Mouse (Mus musculus) heart, embryonic 12.5 days (tissue): ENCODE results near the gene Rab3a. TPM values are rescaled to one million over a fixed set of nuclear protein-coding genes. Genes with fewer than 3 reads are reported as not detected.

Source experiments
- ATAC-seq: fragments of 200-750 bp; cut with Nextera tagmentation; 2 replicates; pipeline ENCODE4 v1.8.0; 2017; ENCODE audit warnings: moderate TSS enrichment, moderate library complexity; ENCODE audit not compliant: insufficient number of reproducible peaks, low FRiP score
- H3K27ac ChIP-seq: fragments of 300-500 bp; sonication (generic); 2 replicates; pipeline ENCODE4 v1.5.1; 2016; ENCODE audit warnings: mild to moderate bottlenecking, moderate library complexity; ENCODE audit not compliant: poor library complexity, severe bottlenecking
- H3K27me3 ChIP-seq: fragments of 300-500 bp; sonication (generic); replicated peaks from 2 replicates; pipeline ENCODE4 v1.6.1; 2016; ENCODE audit warnings: mild to moderate bottlenecking, moderate library complexity
- H3K36me3 ChIP-seq: fragments of 300-500 bp; sonication (generic); 2 replicates; pipeline ENCODE4 v1.6.1; 2016; ENCODE audit warnings: mild to moderate bottlenecking, moderate library complexity
- H3K4me1 ChIP-seq: fragments of 300-500 bp; sonication (generic); replicated peaks from 2 replicates; pipeline ENCODE4 v1.6.1; 2016; ENCODE audit warnings: mild to moderate bottlenecking
- H3K4me2 ChIP-seq: fragments of 300-500 bp; sonication (generic); 2 replicates; pipeline ENCODE4 v1.6.1; 2016; ENCODE audit warnings: mild to moderate bottlenecking, moderate library complexity
- H3K4me3 ChIP-seq: fragments of 300-500 bp; sonication (generic); 2 replicates; pipeline ENCODE4 v1.5.1; 2016; ENCODE audit warnings: mild to moderate bottlenecking
- H3K9ac ChIP-seq: fragments of 300-500 bp; sonication (generic); 2 replicates; pipeline ENCODE4 v1.6.1; 2016; ENCODE audit warnings: mild to moderate bottlenecking, moderate library complexity
- H3K9me3 ChIP-seq: fragments of 300-500 bp; sonication (generic); replicated peaks from 2 replicates; pipeline ENCODE4 v1.6.1; 2016; ENCODE audit warnings: mild to moderate bottlenecking, moderate library complexity
- WGBS: fragments of 180-500 bp; shearing (Covaris S2); methylation state at CpG from one replicate; pipeline ENCODE4 v1.1.7; 2016; 5-methylcytosine and 5-hydroxymethylcytosine counted together
- polyA plus RNA-seq: library from polyadenylated mRNA; unstranded; fragments of >200 nt; fragmentation: Nextera tagmentation; extraction: Ambion mirVana; gene quantifications from 2 replicates; pipeline ENCODE4 v1.2.1, GENCODE M21; 2016

Gene Rab3a
- polyA plus RNA-seq, 1 experiment from 2014 or later = 19.2 TPM

- Histone ChIP-seq H3K9me3 (no peaks in the 10 kb centered on the region), H3K4me2 (peak within 1 kb of the TSS; percentile 98), H3K4me1 (peaks cover 31% of the 10 kb centered on the region), H3K27me3 (peaks cover 5% of the 10 kb centered on the region; the same call in 1 of the 2 replicates), H3K27ac (peak within 1 kb of the TSS; percentile 70), H3K9ac (peak within 1 kb of the TSS; percentile 91), H3K36me3 (peaks cover 28% of the 10 kb centered on the region), H3K4me3 (peak within 1 kb of the TSS; percentile 76)
- WGBS = 1% methylated on average over 44 of the region's 55 CpGs
- peak; percentile 96 for ATAC-seq
These were observed 6.4 kb downstream of the Rab3a start, which contains the start of gene Mpv17l2 for GRCm38 (mm10) chr8:70760775-70761406. Gene Mpv17l2, minus strand, starts transcription at chr8:70760946.

GRCm38 (mm10) chr8:70762118-70762517 lies 7.6 kb downstream of the Rab3a start:
- Histone ChIP-seq H3K27ac (no peak overlapping the region), H3K9ac (no peak overlapping the region), H3K36me3 (peaks cover 16% of the 10 kb centered on the region), H3K27me3 (no peaks in the 10 kb centered on the region), H3K4me1 (peaks cover 42% of the 10 kb centered on the region), H3K9me3 (no peaks in the 10 kb centered on the region), H3K4me3 (no peak overlapping the region), H3K4me2 (no peak overlapping the region)
- ATAC-seq = no peak
- WGBS = 68% methylated on average over 1 of the region's 1 CpGs

GRCm38 (mm10) chr8:70763354-70763753 lies 8.9 kb downstream of the Rab3a start:
- ATAC-seq = no peak
- peaks cover 10% of the 10 kb centered on the region for H3K36me3 ChIP-seq
- H3K27me3 ChIP-seq = 0 out of 2 replicates have a peak, but pooled peaks cover 4% of the 10 kb centered on the region
- WGBS = 6% methylated on average over 3 of the region's 3 CpGs
- no peak overlapping the region for H3K27ac ChIP-seq
- no peak overlapping the region for H3K4me3 ChIP-seq
- H3K9ac ChIP-seq = no peak overlapping the region
- no peaks in the 10 kb centered on the region for H3K9me3 ChIP-seq
- peaks cover 41% of the 10 kb centered on the region for H3K4me1 ChIP-seq
- no peak overlapping the region for H3K4me2 ChIP-seq

- no peaks in the 10 kb centered on the region for H3K9me3 ChIP-seq
- 50% methylated on average over 8 of the region's 8 CpGs for WGBS
- ATAC-seq = no peak
- peaks cover 35% of the 10 kb centered on the region for H3K4me1 ChIP-seq
- H3K9ac ChIP-seq = no peak overlapping the region
- H3K27ac ChIP-seq = no peak overlapping the region
- H3K4me3 ChIP-seq = no peak overlapping the region
- H3K36me3 ChIP-seq = peaks cover 13% of the 10 kb centered on the region
- H3K4me2 ChIP-seq = no peak overlapping the region
- 0 out of 2 replicates have a peak, but pooled peaks cover 4% of the 10 kb centered on the region for H3K27me3 ChIP-seq
These were observed 9.5 kb downstream of the Rab3a start for GRCm38 (mm10) chr8:70764026-70764425.

GRCm38 (mm10) chr8:70764676-70765075 lies 10.2 kb downstream of the Rab3a start:
- peak overlapping the region; percentile 91; the same call in 1 of the 2 replicates for H3K4me2 ChIP-seq
- no peak overlapping the region for H3K9ac ChIP-seq
- peaks cover 15% of the 10 kb centered on the region for H3K36me3 ChIP-seq
- no peak for ATAC-seq
- H3K4me3 ChIP-seq = no peak overlapping the region
- WGBS = 89% methylated on average over 13 of the region's 13 CpGs
- H3K9me3 ChIP-seq = no peaks in the 10 kb centered on the region
- peaks cover 28% of the 10 kb centered on the region for H3K4me1 ChIP-seq
- no peak overlapping the region for H3K27ac ChIP-seq
- 0 out of 2 replicates have a peak, but pooled peaks cover 4% of the 10 kb centered on the region for H3K27me3 ChIP-seq

- Histone ChIP-seq H3K4me1 (peaks cover 22% of the 10 kb centered on the region), H3K9ac (no peak overlapping the region), H3K4me3 (peak overlapping the region; percentile 49; the same call in 1 of the 2 replicates), H3K27ac (no peak overlapping the region), H3K27me3 (0 out of 2 replicates have a peak, but pooled peaks cover 4% of the 10 kb centered on the region), H3K36me3 (peaks cover 21% of the 10 kb centered on the region), H3K9me3 (no peaks in the 10 kb centered on the region), H3K4me2 (peak overlapping the region; percentile 91)
- WGBS = 55% methylated on average over 9 of the region's 9 CpGs
- ATAC-seq = no peak
These were observed 10.8 kb downstream of the Rab3a start for GRCm38 (mm10) chr8:70765329-70765728.

- peaks cover 8% of the 10 kb centered on the region; the same call in 1 of the 2 replicates for H3K27me3 ChIP-seq
- H3K9ac ChIP-seq = peak overlapping the region; percentile 71
- H3K4me3 ChIP-seq = peak overlapping the region; percentile 49
- 0 out of 2 replicates have a peak overlapping the region, but pooled peaks have one; percentile 7 for H3K27ac ChIP-seq
- ATAC-seq = no peak
- H3K9me3 ChIP-seq = no peaks in the 10 kb centered on the region
- peaks cover 21% of the 10 kb centered on the region for H3K4me1 ChIP-seq
- WGBS = 2% methylated on average over 34 of the region's 34 CpGs
- peak overlapping the region; percentile 91 for H3K4me2 ChIP-seq
- peaks cover 27% of the 10 kb centered on the region for H3K36me3 ChIP-seq
These were observed 11.5 kb downstream of the Rab3a start for GRCm38 (mm10) chr8:70765838-70766570.

- H3K36me3 ChIP-seq = peaks cover 35% of the 10 kb centered on the region
- peak; percentile 35; the same call in 1 of the 2 replicates for ATAC-seq
- no peaks in the 10 kb centered on the region for H3K9me3 ChIP-seq
- peak overlapping the region; percentile 49 for H3K4me3 ChIP-seq
- H3K4me1 ChIP-seq = peaks cover 21% of the 10 kb centered on the region
- H3K27ac ChIP-seq = 0 out of 2 replicates have a peak overlapping the region, but pooled peaks have one; percentile 7
- 8% methylated on average over 21 of the region's 21 CpGs for WGBS
- peaks cover 10% of the 10 kb centered on the region; the same call in 1 of the 2 replicates for H3K27me3 ChIP-seq
- peak overlapping the region; percentile 71 for H3K9ac ChIP-seq
- H3K4me2 ChIP-seq = peak overlapping the region; percentile 91
These were observed 12.3 kb downstream of the Rab3a start for GRCm38 (mm10) chr8:70766571-70767440.

- H3K4me1 ChIP-seq = peaks cover 21% of the 10 kb centered on the region
- WGBS = 80% methylated on average over 6 of the region's 6 CpGs
- H3K9ac ChIP-seq = no peak overlapping the region
- H3K36me3 ChIP-seq = peaks cover 42% of the 10 kb centered on the region
- no peak overlapping the region for H3K4me2 ChIP-seq
- no peak for ATAC-seq
- H3K27ac ChIP-seq = no peak overlapping the region
- no peak overlapping the region for H3K4me3 ChIP-seq
- peaks cover 10% of the 10 kb centered on the region; the same call in 1 of the 2 replicates for H3K27me3 ChIP-seq
- no peaks in the 10 kb centered on the region for H3K9me3 ChIP-seq
These were observed 13.0 kb downstream of the Rab3a start for GRCm38 (mm10) chr8:70767503-70767902.

GRCm38 (mm10) chr8:70768231-70768776 lies 13.8 kb downstream of the Rab3a start:
- Histone ChIP-seq H3K9ac (no peak overlapping the region), H3K9me3 (no peaks in the 10 kb centered on the region), H3K27me3 (peaks cover 10% of the 10 kb centered on the region; the same call in 1 of the 2 replicates), H3K27ac (no peak overlapping the region), H3K4me1 (peaks cover 24% of the 10 kb centered on the region), H3K36me3 (peaks cover 50% of the 10 kb centered on the region), H3K4me3 (no peak overlapping the region), H3K4me2 (no peak overlapping the region)
- no peak for ATAC-seq
- 93% methylated on average over 32 of the region's 32 CpGs for WGBS
